Mouse (Mus musculus) heart, adult 2 months (tissue): ENCODE data around the gene Gm6871.
A peak's percentile ranks its signal among the peaks of the same experiment; 100 is the strongest.

Experiments
- EP300 ChIP-seq: fragments of 200-500 bp; IDR thresholded peaks from 2 replicates; pipeline ENCODE4 v1.6.1; 2011; ENCODE audit warnings: low read depth, low read length, control low read depth; ENCODE audit not compliant: insufficient read depth
- POLR2A ChIP-seq: fragments of 200-500 bp; IDR thresholded peaks from 2 replicates; pipeline ENCODE4 v1.6.1; 2011; ENCODE audit warnings: mild to moderate bottlenecking, low read depth, low read length, control low read depth; ENCODE audit not compliant: insufficient read depth

- TF ChIP-seq POLR2A (peak; percentile 76), EP300 (no peak)
These were observed 73.9 kb downstream of the Gm6871 start, which contains the start of the genes Gm20449 and AW146154 for GRCm38 (mm10) chr7:41499389-41500049.
